Mouse (Mus musculus) CH12.LX (cell line): Measurements from ENCODE around the gene Tinagl1.

Source experiments
- CTCF ChIP-seq, 2 experiments: IDR thresholded peaks in 1 of 2; conservative IDR thresholded peaks in 1 of 2; 2 replicates each; pipeline ENCODE4 v1.5.1; 2011 to 2012; ENCODE audit warnings: low read depth in 2 of 2, low read length in 2 of 2, improper control_type of control experiment in 1 of 2, inconsistent platforms in 1 of 2, mild to moderate bottlenecking in 1 of 2, moderate library complexity in 1 of 2
- NELFE ChIP-seq: IDR thresholded peaks from 2 replicates; pipeline ENCODE4 v1.6.1; 2011; ENCODE audit warnings: low read depth, low read length, improper control_type of control experiment

- no peak for TF ChIP-seq CTCF (conservative IDR thresholded peaks at IDR 0.05 in 1 of 2, IDR thresholded peaks at IDR 0.05 in 1 of 2; ENCODE audit: low read depth in 2 of 2, low read length in 2 of 2)
- no peak for TF ChIP-seq NELFE
These were observed 12.0 kb upstream of the Tinagl1 start for GRCm38 (mm10) chr4:130186891-130187290.
